Mouse (Mus musculus): ENCODE data around the gene Snx1.

DNA sequence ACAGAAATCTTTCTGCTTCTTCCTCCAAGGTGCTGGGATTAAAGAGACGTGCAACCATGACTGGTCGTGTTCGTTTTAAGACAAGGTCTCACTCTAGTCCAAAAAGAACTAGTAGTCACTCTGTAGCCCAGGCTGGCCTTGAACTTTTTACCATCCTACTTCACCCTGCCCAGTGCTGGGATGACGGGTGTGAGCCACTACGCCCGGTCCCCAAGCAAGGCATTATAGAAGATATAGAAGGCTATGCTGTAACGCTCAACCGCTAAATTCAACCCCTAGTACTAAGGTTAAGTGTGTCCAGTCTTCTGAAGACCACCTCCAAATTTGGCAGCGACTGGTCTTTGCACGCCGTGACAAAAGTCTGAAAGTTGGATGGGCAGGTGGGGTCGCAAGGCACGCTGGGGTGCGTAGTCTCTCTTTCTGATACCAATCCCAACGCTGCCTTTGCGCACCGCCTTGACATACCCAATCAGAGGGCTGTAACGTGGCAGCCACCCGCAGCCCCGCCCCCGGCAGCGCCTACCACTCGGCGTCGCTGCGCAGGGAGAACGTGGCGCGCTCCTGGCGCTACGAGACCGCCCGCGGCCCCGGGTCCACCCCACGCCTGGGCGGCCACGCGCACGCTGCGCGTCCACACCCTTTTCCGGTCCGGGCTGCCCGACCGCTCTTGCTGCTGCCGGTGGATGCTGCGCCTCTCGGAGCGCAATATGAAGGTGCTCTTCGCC lies 66.6 kb downstream of the Snx1 start, which contains the start of gene Ppib:
- TF ChIP-seq GATA1 (IDR thresholded peaks at IDR 0.05; ENCODE audit: borderline replicate concordance, low read length): no peak
- no peak for TF ChIP-seq FLI1 (IDR thresholded peaks at IDR 0.05; ENCODE audit: low read length)

Data from megakaryocyte, embryonic 14.5 days (primary cell).